Mouse (Mus musculus) heart, adult 2 months (tissue): Measurements from ENCODE around the gene Alppl2. TPM values are rescaled to one million over a fixed set of nuclear protein-coding genes. Genes with fewer than 3 reads are reported as not detected.

Experiments
- DNase-seq, 2 experiments: peaks; one replicate each; pipeline ENCODE4 v3.0.0; 2021
- H3K27ac ChIP-seq: fragments of 200-600 bp; 2 replicates; pipeline ENCODE4 v1.8.1; 2022
- H3K27me3 ChIP-seq: fragments of 200-500 bp; 2 replicates; pipeline ENCODE4 v1.6.1; 2012; ENCODE audit warnings: mild to moderate bottlenecking, low read length, inconsistent platforms, mixed read lengths; ENCODE audit not compliant: control insufficient read depth, insufficient read depth
- H3K36me3 ChIP-seq: fragments of 200-500 bp; 2 replicates; pipeline ENCODE4 v1.6.1; 2012; ENCODE audit warnings: low read length, inconsistent platforms; ENCODE audit not compliant: control insufficient read depth, insufficient read depth
- H3K4me1 ChIP-seq: fragments of 200-500 bp; 2 replicates; pipeline ENCODE4 v1.6.1; 2011; ENCODE audit warnings: low read length; ENCODE audit not compliant: control insufficient read depth, insufficient read depth
- H3K4me3 ChIP-seq: fragments of 200-600 bp; 2 replicates; pipeline ENCODE4 v1.8.1; 2022
- H3K79me2 ChIP-seq: fragments of 200-500 bp; replicated peaks from 2 replicates; pipeline ENCODE4 v1.6.1; 2012; ENCODE audit warnings: mild to moderate bottlenecking, inconsistent platforms, low read length, moderate library complexity, mixed read lengths; ENCODE audit not compliant: control insufficient read depth, insufficient read depth
- H3K9ac ChIP-seq: fragments of 200-500 bp; 2 replicates; pipeline ENCODE4 v1.6.1; 2012; ENCODE audit warnings: low read depth, mild to moderate bottlenecking, control low read depth, inconsistent platforms, low read length, mixed read lengths
- CTCF ChIP-seq: fragments of 200-600 bp; IDR thresholded peaks from 2 replicates; pipeline ENCODE4 v1.8.1; 2022; ENCODE audit warnings: antibody characterized with exemption, mild to moderate bottlenecking, moderate library complexity
- EP300 ChIP-seq: fragments of 200-500 bp; IDR thresholded peaks from 2 replicates; pipeline ENCODE4 v1.6.1; 2011; ENCODE audit warnings: low read depth, low read length, control low read depth; ENCODE audit not compliant: insufficient read depth
- POLR2A ChIP-seq: fragments of 200-500 bp; IDR thresholded peaks from 2 replicates; pipeline ENCODE4 v1.6.1; 2011; ENCODE audit warnings: mild to moderate bottlenecking, low read depth, low read length, control low read depth; ENCODE audit not compliant: insufficient read depth
- WGBS: fragments of 180-500 bp; shearing (Covaris S2); methylation state at CpG from one replicate; pipeline ENCODE4 v1.1.7; 2018; 5-methylcytosine and 5-hydroxymethylcytosine counted together
- intact Hi-C: fragments of 180-260 bp; cut with DNase I; formaldehyde crosslinking; loops from one replicate; pipeline ENCODE4 v1.15.1; 2025
- polyA plus RNA-seq: library from polyadenylated mRNA; depleted of rRNA; stranded (reverse); fragments of >200 nt; gene quantifications from 2 replicates; pipeline ENCODE4 v1.2.3, GENCODE M21; 2012
- total RNA-seq, 2 experiments: library from RNA; stranded (reverse); gene quantifications; 2 replicates each; pipeline ENCODE4 v1.2.3; 2021

Alppl2 gene
- total and polyA plus RNA-seq, 3 experiments = not detected

DNA sequence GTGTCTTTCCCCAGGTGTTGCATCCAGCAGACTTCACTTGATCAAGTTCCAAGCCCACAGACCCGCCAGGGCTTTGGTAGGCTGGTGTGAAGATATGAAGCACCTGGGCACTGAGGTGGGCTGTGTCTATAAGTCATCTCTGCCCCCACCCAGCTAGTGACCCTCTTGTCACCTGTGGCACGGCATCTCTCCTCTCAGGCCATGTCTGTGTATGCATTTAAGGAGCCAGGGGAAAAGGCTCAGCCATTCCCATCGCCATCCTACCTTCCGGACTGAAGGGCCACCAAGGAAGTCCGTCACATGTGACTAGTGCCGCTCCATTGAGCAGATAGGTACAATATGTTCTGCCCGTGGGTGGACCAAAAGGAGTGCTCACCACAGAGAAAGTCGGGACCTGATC lies 5.9 kb upstream of the Alppl2 start:
- H3K27ac ChIP-seq = no peak overlapping the region
- no peak overlapping the region for H3K9ac ChIP-seq
- H3K79me2 ChIP-seq = no peaks in the 10 kb centered on the region
- 77% methylated on average over 8 of the region's 8 CpGs for WGBS
- H3K27me3 ChIP-seq = peaks cover 1% of the 10 kb centered on the region; the same call in 1 of the 2 replicates
- no peaks in the 10 kb centered on the region for H3K4me1 ChIP-seq
- TF ChIP-seq EP300 (no peak), POLR2A (no peak), CTCF (no peak)
- no peak overlapping the region for H3K4me3 ChIP-seq
- H3K36me3 ChIP-seq = no peaks in the 10 kb centered on the region
- no peak for DNase-seq
- intact Hi-C loops = no loop called here

DNA sequence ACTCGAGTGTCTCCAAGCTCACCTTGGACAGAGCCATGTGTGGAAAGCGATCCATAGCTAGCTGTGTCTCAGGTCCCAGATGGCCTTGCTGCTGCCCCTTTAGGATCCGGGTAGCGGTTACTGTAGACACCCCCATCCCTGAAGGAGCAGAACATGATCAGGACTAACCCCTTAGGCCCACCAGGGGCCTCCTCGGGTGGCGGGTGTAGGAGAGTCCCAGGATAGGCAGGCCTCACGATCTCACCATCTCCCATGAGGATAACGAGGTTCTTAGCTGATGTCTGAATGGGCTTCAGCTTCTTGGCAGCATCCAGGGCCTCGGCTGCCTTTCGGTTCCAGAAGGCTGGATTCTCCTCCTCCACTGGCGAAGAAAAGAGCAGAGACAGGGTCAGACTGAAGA lies 477 bp downstream of the Alppl2 start:
- Histone ChIP-seq H3K4me3 (no peak overlapping the region), H3K36me3 (no peaks in the 10 kb centered on the region), H3K27ac (no peak overlapping the region), H3K79me2 (no peaks in the 10 kb centered on the region), H3K27me3 (no peaks in the 10 kb centered on the region), H3K9ac (no peak overlapping the region), H3K4me1 (no peaks in the 10 kb centered on the region)
- intact Hi-C loops = no loop called here
- 88% methylated on average over 11 of the region's 11 CpGs for WGBS
- DNase-seq = no peak
- TF ChIP-seq EP300 (no peak), CTCF (no peak), POLR2A (no peak)

GRCm38 (mm10) chr1:87086964-87087363 lies 2.8 kb downstream of the Alppl2 start:
- Histone ChIP-seq H3K27me3 (no peaks in the 10 kb centered on the region), H3K79me2 (no peaks in the 10 kb centered on the region), H3K36me3 (no peaks in the 10 kb centered on the region), H3K4me3 (no peak overlapping the region), H3K4me1 (no peaks in the 10 kb centered on the region), H3K27ac (no peak overlapping the region), H3K9ac (no peak overlapping the region)
- DNase-seq = no peak
- WGBS = 79% methylated on average over 17 of the region's 17 CpGs
- intact Hi-C loops = no loop called here
- TF ChIP-seq EP300 (no peak), CTCF (no peak), POLR2A (no peak)

DNA sequence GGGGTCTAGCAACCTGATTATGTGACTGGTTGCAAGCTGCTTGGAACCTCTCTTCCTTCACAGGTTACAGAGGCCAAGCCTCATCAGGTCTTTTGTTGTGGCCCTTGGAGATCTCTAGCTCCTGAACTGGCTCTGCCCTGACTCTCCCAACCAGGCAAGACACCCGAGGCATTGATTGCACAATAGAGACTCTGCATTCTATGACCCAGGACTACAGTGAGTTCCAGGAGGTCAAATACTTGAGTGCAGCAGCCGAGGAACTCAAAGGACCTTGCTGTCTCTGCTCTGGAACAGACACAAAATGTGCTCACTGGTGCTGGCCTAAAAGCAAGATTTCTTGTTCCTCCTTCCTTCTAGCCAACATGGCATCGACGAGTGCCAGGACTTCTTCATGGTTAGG lies 3.5 kb downstream of the Alppl2 start:
- no peak overlapping the region for H3K27ac ChIP-seq
- no peaks in the 10 kb centered on the region for H3K36me3 ChIP-seq
- DNase-seq = no peak
- no peaks in the 10 kb centered on the region for H3K79me2 ChIP-seq
- no peak overlapping the region for H3K9ac ChIP-seq
- intact Hi-C loops = no loop called here
- H3K4me3 ChIP-seq = no peak overlapping the region
- no peaks in the 10 kb centered on the region for H3K4me1 ChIP-seq
- H3K27me3 ChIP-seq = no peaks in the 10 kb centered on the region
- 66% methylated on average over 4 of the region's 4 CpGs for WGBS
- no peak for TF ChIP-seq POLR2A
- TF ChIP-seq CTCF = no peak
- no peak for TF ChIP-seq EP300

DNA sequence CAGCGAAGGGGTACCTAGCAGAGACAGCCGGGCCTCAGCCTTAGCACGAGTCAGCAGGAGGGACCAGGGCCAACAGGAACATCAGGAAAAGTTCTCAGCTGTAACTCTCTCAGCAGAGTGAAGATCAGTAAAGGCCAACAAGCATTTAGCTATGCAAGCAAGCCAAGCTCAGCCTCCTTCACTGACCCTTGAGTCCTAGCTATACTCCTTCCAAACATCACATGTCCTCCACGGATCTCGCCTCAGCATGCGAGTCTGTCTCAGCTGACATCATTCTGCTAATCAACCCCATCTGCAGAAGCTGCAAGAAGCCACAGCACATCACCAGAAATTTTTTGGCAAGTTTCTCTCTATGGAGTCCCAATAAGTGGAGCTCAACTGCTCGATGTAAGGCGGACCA lies 16.0 kb downstream of the Alppl2 start:
- WGBS = 76% methylated on average over 8 of the region's 8 CpGs
- H3K27me3 ChIP-seq = no peaks in the 10 kb centered on the region
- no peak for DNase-seq
- H3K27ac ChIP-seq = no peak overlapping the region
- H3K36me3 ChIP-seq = no peaks in the 10 kb centered on the region
- H3K4me1 ChIP-seq = no peaks in the 10 kb centered on the region
- H3K79me2 ChIP-seq = no peaks in the 10 kb centered on the region
- H3K4me3 ChIP-seq = no peak overlapping the region
- TF ChIP-seq EP300 = no peak
- TF ChIP-seq CTCF = no peak
- no peak for TF ChIP-seq POLR2A
- H3K9ac ChIP-seq = no peak overlapping the region
- intact Hi-C loops = no loop called here

DNA sequence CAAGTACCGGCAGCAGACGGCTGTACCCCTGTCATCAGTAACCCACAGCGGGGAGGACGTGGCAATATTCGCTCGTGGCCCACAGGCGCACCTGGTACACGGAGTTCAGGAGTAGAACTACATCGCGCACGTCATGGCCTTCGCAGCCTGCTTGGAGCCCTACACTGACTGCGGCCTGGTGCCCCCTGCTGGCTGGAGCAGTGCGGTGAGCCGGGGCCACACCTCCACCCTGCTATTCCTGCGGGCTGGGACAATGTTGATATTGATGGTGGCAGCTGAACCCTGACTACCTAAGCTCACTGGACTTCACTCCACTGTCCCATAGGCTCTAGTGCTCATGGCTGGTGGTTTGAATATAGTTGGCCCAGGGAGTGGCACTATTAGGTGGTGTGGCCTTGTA lies 19.0 kb downstream of the Alppl2 start:
- H3K27ac ChIP-seq = no peak overlapping the region
- no peak overlapping the region for H3K4me3 ChIP-seq
- intact Hi-C loops = no loop called here
- H3K9ac ChIP-seq = no peak overlapping the region
- H3K27me3 ChIP-seq = no peaks in the 10 kb centered on the region
- TF ChIP-seq POLR2A = no peak
- TF ChIP-seq CTCF = peak; percentile 50
- no peaks in the 10 kb centered on the region for H3K36me3 ChIP-seq
- DNase-seq = peak in 1 of 2 experiments; percentile 29
- 59% methylated on average over 16 of the region's 16 CpGs for WGBS
- no peaks in the 10 kb centered on the region for H3K4me1 ChIP-seq
- H3K79me2 ChIP-seq = no peaks in the 10 kb centered on the region

DNA sequence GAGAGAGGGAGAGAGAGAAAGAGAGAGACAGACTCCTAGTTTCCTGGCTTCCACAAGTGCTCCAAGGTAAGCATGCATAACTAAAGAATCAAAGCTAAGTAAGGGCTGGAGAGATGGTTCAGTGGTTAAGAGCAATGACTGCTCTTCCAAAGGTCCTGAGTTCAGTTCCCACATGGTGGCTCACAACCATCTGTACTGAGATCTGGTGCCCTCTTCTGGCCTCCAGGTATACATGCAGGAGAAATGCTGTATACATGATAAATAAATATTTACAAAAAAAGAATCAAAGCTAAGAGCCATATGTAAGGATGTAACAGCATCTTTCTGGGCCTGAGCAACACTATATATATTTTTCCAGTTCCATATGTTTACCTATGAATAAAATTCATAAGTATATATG lies 28.8 kb downstream of the Alppl2 start:
- no peaks in the 10 kb centered on the region for H3K36me3 ChIP-seq
- no peak for DNase-seq
- H3K27ac ChIP-seq = no peak overlapping the region
- H3K79me2 ChIP-seq = no peaks in the 10 kb centered on the region
- no peak overlapping the region for H3K4me3 ChIP-seq
- H3K27me3 ChIP-seq = no peaks in the 10 kb centered on the region
- TF ChIP-seq CTCF (peak; percentile 37), EP300 (no peak)
- H3K4me1 ChIP-seq = no peaks in the 10 kb centered on the region
- H3K9ac ChIP-seq = no peak overlapping the region
- intact Hi-C loops = no loop called here
